Mouse (Mus musculus) midbrain, embryonic 13.5 days (tissue): ENCODE data around the gene Armh3. TPM values are rescaled to one million over a fixed set of nuclear protein-coding genes. Genes with fewer than 3 reads are reported as not detected.
A peak's percentile ranks its signal among the peaks of the same experiment; 100 is the strongest.
"Not testable (repeated sequence)": the region's sequence is repeated elsewhere in the genome, so short reads cannot be mapped to it uniquely, and the experiment has no call there.

ENCODE experiments used
- ATAC-seq: fragments of 200-750 bp; cut with Nextera tagmentation; 2 replicates; pipeline ENCODE4 v1.8.0; 2017; ENCODE audit warnings: mild to moderate bottlenecking, moderate TSS enrichment, moderate library complexity
- H3K27ac ChIP-seq: fragments of 300-500 bp; sonication (generic); 2 replicates; pipeline ENCODE4 v1.5.1; 2015; ENCODE audit warnings: inconsistent platforms, mild to moderate bottlenecking, moderate library complexity
- H3K27me3 ChIP-seq: fragments of 300-500 bp; sonication (generic); 2 replicates; pipeline ENCODE4 v1.6.1; 2015; ENCODE audit warnings: mild to moderate bottlenecking, inconsistent platforms
- H3K36me3 ChIP-seq: fragments of 300-500 bp; sonication (generic); 2 replicates; pipeline ENCODE4 v1.6.1; 2015; ENCODE audit warnings: mild to moderate bottlenecking, inconsistent platforms
- H3K4me1 ChIP-seq: fragments of 300-500 bp; sonication (generic); replicated peaks from 2 replicates; pipeline ENCODE4 v1.6.1; 2015; ENCODE audit warnings: inconsistent platforms
- H3K4me2 ChIP-seq: fragments of 300-500 bp; sonication (generic); replicated peaks from 2 replicates; pipeline ENCODE4 v1.6.1; 2015; ENCODE audit warnings: moderate library complexity, mild to moderate bottlenecking, inconsistent platforms
- H3K4me3 ChIP-seq: fragments of 300-500 bp; sonication (generic); replicated peaks from 2 replicates; pipeline ENCODE4 v1.5.1; 2015; ENCODE audit warnings: mild to moderate bottlenecking, inconsistent platforms
- H3K9ac ChIP-seq: fragments of 300-500 bp; sonication (generic); replicated peaks from 2 replicates; pipeline ENCODE4 v1.6.1; 2015; ENCODE audit warnings: mild to moderate bottlenecking, inconsistent platforms
- H3K9me3 ChIP-seq: fragments of 300-500 bp; sonication (generic); 2 replicates; pipeline ENCODE4 v1.6.1; 2016; ENCODE audit warnings: mild to moderate bottlenecking, inconsistent platforms
- WGBS: fragments of 180-500 bp; shearing (Covaris S2); methylation state at CpG from one replicate; pipeline ENCODE4 v1.1.7; 2015; 5-methylcytosine and 5-hydroxymethylcytosine counted together
- polyA plus RNA-seq: library from polyadenylated mRNA; unstranded; fragments of >200 nt; fragmentation: Nextera tagmentation; extraction: Ambion mirVana; gene quantifications from 2 replicates; pipeline ENCODE4 v1.2.1, GENCODE M21; 2015

The Armh3 gene
- polyA plus RNA-seq, 1 experiment from 2014 or later: 22.1 TPM

GRCm38 (mm10) chr19:45999378-45999777 is 1.1 kb upstream of the Armh3 start:
- no peak overlapping the region for H3K27ac ChIP-seq
- H3K36me3 ChIP-seq: 0 out of 2 replicates have a peak, but pooled peaks cover 10% of the 10 kb centered on the region
- H3K4me2 ChIP-seq: no peak overlapping the region
- WGBS: 62% methylated on average over 1 of the region's 1 CpGs
- no peak overlapping the region for H3K4me3 ChIP-seq
- no peak for ATAC-seq
- H3K9me3 ChIP-seq: peaks cover 5% of the 10 kb centered on the region; the same call in 1 of the 2 replicates
- peaks cover 21% of the 10 kb centered on the region for H3K27me3 ChIP-seq
- peaks cover 23% of the 10 kb centered on the region for H3K4me1 ChIP-seq
- H3K9ac ChIP-seq: no peak overlapping the region

GRCm38 (mm10) chr19:45998694-45999217 is 468 bp upstream of the Armh3 start:
- peak overlapping the region; percentile 96; the same call in 1 of the 2 replicates for H3K27ac ChIP-seq
- WGBS: 16% methylated on average over 8 of the region's 8 CpGs
- ATAC-seq: peak; percentile 59

GRCm38 (mm10) chr19:45997365-45997764 is 923 bp downstream of the Armh3 start:
- peaks cover 10% of the 10 kb centered on the region; the same call in 1 of the 2 replicates for H3K9me3 ChIP-seq
- H3K27me3 ChIP-seq: 0 out of 2 replicates have a peak, but pooled peaks cover 3% of the 10 kb centered on the region
- H3K4me2 ChIP-seq: peak overlapping the region; percentile 66
- 66% methylated on average over 5 of the region's 5 CpGs for whole genome bisulfite sequencing
- ATAC-seq: no peak; the same call in 1 of the 2 replicates
- H3K9ac ChIP-seq: peak overlapping the region; percentile 92
- H3K27ac ChIP-seq: no peak overlapping the region
- peaks cover 13% of the 10 kb centered on the region for H3K4me1 ChIP-seq
- 0 out of 2 replicates have a peak, but pooled peaks cover 15% of the 10 kb centered on the region for H3K36me3 ChIP-seq
- peak overlapping the region; percentile 74 for H3K4me3 ChIP-seq

More at GRCm38 (mm10) chr19:45998694-45999217, 468 bp upstream of the Armh3 start:
- peaks cover 15% of the 10 kb centered on the region; the same call in 1 of the 2 replicates for H3K27me3 ChIP-seq
- H3K9me3 ChIP-seq: peaks cover 9% of the 10 kb centered on the region; the same call in 1 of the 2 replicates
- peak overlapping the region; percentile 66 for H3K4me2 ChIP-seq
- H3K36me3 ChIP-seq: 0 out of 2 replicates have a peak, but pooled peaks cover 15% of the 10 kb centered on the region
- peak overlapping the region; percentile 74 for H3K4me3 ChIP-seq
- H3K9ac ChIP-seq: peak overlapping the region; percentile 92
- peaks cover 20% of the 10 kb centered on the region for H3K4me1 ChIP-seq

GRCm38 (mm10) chr19:45993981-45994737 is 4.1 kb downstream of the Armh3 start:
- peaks cover 10% of the 10 kb centered on the region; the same call in 1 of the 2 replicates for H3K9me3 ChIP-seq
- H3K27me3 ChIP-seq: no peaks in the 10 kb centered on the region
- H3K27ac ChIP-seq: no peak overlapping the region
- H3K9ac ChIP-seq: no peak overlapping the region
- H3K4me1 ChIP-seq: peaks cover 13% of the 10 kb centered on the region
- WGBS: 96% methylated on average over 13 of the region's 13 CpGs
- no peak for ATAC-seq
- H3K4me2 ChIP-seq: no peak overlapping the region
- H3K4me3 ChIP-seq: no peak overlapping the region
- 0 out of 2 replicates have a peak, but pooled peaks cover 18% of the 10 kb centered on the region for H3K36me3 ChIP-seq

- not testable (repeated sequence) for ATAC-seq, H3K4me3 ChIP-seq, H3K4me2 ChIP-seq, H3K27me3 ChIP-seq, H3K9ac ChIP-seq, H3K27ac ChIP-seq, H3K9me3 ChIP-seq
- 94% methylated on average over 6 of the region's 6 CpGs for WGBS
- 0 out of 2 replicates have a peak, but pooled peaks cover 21% of the 10 kb centered on the region for H3K36me3 ChIP-seq
- H3K4me1 ChIP-seq: peaks cover 10% of the 10 kb centered on the region
Observed at GRCm38 (mm10) chr19:45993441-45993840, 4.8 kb downstream of the Armh3 start.

- Histone ChIP-seq H3K4me1 (no peaks in the 10 kb centered on the region), H3K27ac (no peak overlapping the region), H3K9ac (no peak overlapping the region), H3K4me3 (no peak overlapping the region), H3K36me3 (0 out of 2 replicates have a peak, but pooled peaks cover 29% of the 10 kb centered on the region), H3K27me3 (no peaks in the 10 kb centered on the region), H3K9me3 (peaks cover 10% of the 10 kb centered on the region; the same call in 1 of the 2 replicates), H3K4me2 (no peak overlapping the region)
- no peak for ATAC-seq
- WGBS: 95% methylated on average over 3 of the region's 3 CpGs
Observed at GRCm38 (mm10) chr19:45991171-45991570, 7.1 kb downstream of the Armh3 start.

GRCm38 (mm10) chr19:45988238-45988637 is 10.1 kb downstream of the Armh3 start:
- no peaks in the 10 kb centered on the region for H3K9me3 ChIP-seq
- 0 out of 2 replicates have a peak, but pooled peaks cover 15% of the 10 kb centered on the region for H3K36me3 ChIP-seq
- no peak overlapping the region for H3K4me2 ChIP-seq
- no peak for ATAC-seq
- no peaks in the 10 kb centered on the region for H3K27me3 ChIP-seq
- H3K4me1 ChIP-seq: no peaks in the 10 kb centered on the region
- H3K9ac ChIP-seq: no peak overlapping the region
- H3K4me3 ChIP-seq: no peak overlapping the region
- WGBS: 98% methylated on average over 3 of the region's 3 CpGs
- H3K27ac ChIP-seq: no peak overlapping the region

- Histone ChIP-seq H3K9ac (no peak overlapping the region), H3K27me3 (no peaks in the 10 kb centered on the region), H3K27ac (no peak overlapping the region), H3K4me3 (no peak overlapping the region), H3K9me3 (no peaks in the 10 kb centered on the region), H3K36me3 (0 out of 2 replicates have a peak, but pooled peaks cover 18% of the 10 kb centered on the region), H3K4me2 (no peak overlapping the region), H3K4me1 (no peaks in the 10 kb centered on the region)
- no peak for ATAC-seq
Observed at GRCm38 (mm10) chr19:45984379-45984778, 13.9 kb downstream of the Armh3 start.

GRCm38 (mm10) chr19:45960770-45961169 is 37.5 kb downstream of the Armh3 start:
- H3K36me3 ChIP-seq: peaks cover 53% of the 10 kb centered on the region
- H3K9me3 ChIP-seq: no peaks in the 10 kb centered on the region
- no peak for ATAC-seq
- whole genome bisulfite sequencing: 34% methylated on average over 5 of the region's 5 CpGs
- peak overlapping the region; percentile 41; the same call in 1 of the 2 replicates for H3K9ac ChIP-seq
- no peaks in the 10 kb centered on the region for H3K27me3 ChIP-seq
- H3K4me1 ChIP-seq: 0 out of 2 replicates have a peak, but pooled peaks cover 5% of the 10 kb centered on the region
- no peak overlapping the region for H3K4me2 ChIP-seq
- no peak overlapping the region for H3K27ac ChIP-seq
- no peak overlapping the region for H3K4me3 ChIP-seq

GRCm38 (mm10) chr19:45956736-45957135 is 41.6 kb downstream of the Armh3 start:
- 94% methylated on average over 7 of the region's 7 CpGs for WGBS
- H3K4me3 ChIP-seq: no peak overlapping the region
- no peak for ATAC-seq

GRCm38 (mm10) chr19:45953286-45953685 is 45.0 kb downstream of the Armh3 start:
- 5% methylated on average over 3 of the region's 3 CpGs for WGBS
- H3K9ac ChIP-seq: no peak overlapping the region

More at GRCm38 (mm10) chr19:45956736-45957135, 41.6 kb downstream of the Armh3 start:
- no peak overlapping the region for H3K9ac ChIP-seq
- 0 out of 2 replicates have a peak, but pooled peaks cover 5% of the 10 kb centered on the region for H3K4me1 ChIP-seq
- no peak overlapping the region for H3K4me2 ChIP-seq
- no peaks in the 10 kb centered on the region for H3K27me3 ChIP-seq
- H3K27ac ChIP-seq: no peak overlapping the region
- peaks cover 46% of the 10 kb centered on the region for H3K36me3 ChIP-seq
- no peaks in the 10 kb centered on the region for H3K9me3 ChIP-seq

GRCm38 (mm10) chr19:45949236-45949635 is 49.1 kb downstream of the Armh3 start:
- WGBS: 85% methylated on average over 6 of the region's 6 CpGs
- Histone ChIP-seq H3K27me3 (no peaks in the 10 kb centered on the region), H3K36me3 (peaks cover 49% of the 10 kb centered on the region), H3K4me1 (no peaks in the 10 kb centered on the region), H3K9ac (no peak overlapping the region), H3K4me2 (no peak overlapping the region), H3K9me3 (no peaks in the 10 kb centered on the region), H3K27ac (no peak overlapping the region), H3K4me3 (no peak overlapping the region)
- no peak for ATAC-seq

More at GRCm38 (mm10) chr19:45953286-45953685, 45.0 kb downstream of the Armh3 start:
- ATAC-seq: peak; percentile 58; the same call in 1 of the 2 replicates
- no peak overlapping the region for H3K27ac ChIP-seq
- H3K4me1 ChIP-seq: no peaks in the 10 kb centered on the region
- no peaks in the 10 kb centered on the region for H3K27me3 ChIP-seq
- H3K9me3 ChIP-seq: no peaks in the 10 kb centered on the region
- peaks cover 54% of the 10 kb centered on the region for H3K36me3 ChIP-seq
- H3K4me3 ChIP-seq: no peak overlapping the region
- H3K4me2 ChIP-seq: no peak overlapping the region
